Mouse (Mus musculus): ENCODE data around the gene Irf8. TPM values are rescaled to one million over a fixed set of nuclear protein-coding genes. Genes with fewer than 3 reads are reported as not detected.

The Irf8 gene
- not detected in 2 replicates for polyA plus RNA-seq (2012; ENCODE audit: insufficient read depth, insufficient read length, low replicate concordance, missing spikeins)

- Histone ChIP-seq H3K4me1 (ENCODE audit: control insufficient read depth, insufficient read depth, low read length) (peaks cover 10% of the 10 kb centered on the region), H3K27ac (ENCODE audit: insufficient read depth, low read depth, low read length) (no peak within 1 kb of the TSS), H3K4me3 (ENCODE audit: insufficient read depth, low read depth, low read length) (peak within 1 kb of the TSS; percentile 46)
- TF ChIP-seq CTCF (IDR thresholded peaks at IDR 0.05; ENCODE audit: insufficient read depth, low read depth, low read length) (peak; percentile 28; the same call in 1 of the 2 replicates), POLR2A (IDR thresholded peaks at IDR 0.05; ENCODE audit: insufficient read depth, low read depth, low read length) (peak; percentile 32; the same call in 1 of the 2 replicates)
- under 1% methylated on average over 62 of the region's 62 CpGs for WGBS
These were observed at the start of gene Irf8 for GRCm38 (mm10) chr8:120735770-120736481. Gene Irf8, plus strand, starts transcription at chr8:120736358.

- H3K4me1 ChIP-seq (ENCODE audit: control insufficient read depth, insufficient read depth, low read length): no peaks in the 10 kb centered on the region
- no peak for TF ChIP-seq CTCF (IDR thresholded peaks at IDR 0.05; ENCODE audit: insufficient read depth, low read depth, low read length)
- TF ChIP-seq POLR2A (IDR thresholded peaks at IDR 0.05; ENCODE audit: insufficient read depth, low read depth, low read length): no peak
- no peak overlapping the region for H3K4me3 ChIP-seq (ENCODE audit: insufficient read depth, low read depth, low read length)
- WGBS: 88% methylated on average over 5 of the region's 5 CpGs
- no peak overlapping the region for H3K27ac ChIP-seq (ENCODE audit: insufficient read depth, low read depth, low read length)
These were observed 49.6 kb upstream of the Irf8 start for GRCm38 (mm10) chr8:120686576-120686975.

GRCm38 (mm10) chr8:120687786-120688185, 48.4 kb upstream of the Irf8 start:
- 79% methylated on average over 8 of the region's 8 CpGs for WGBS

GRCm38 (mm10) chr8:120688511-120688910, 47.6 kb upstream of the Irf8 start:
- no peak overlapping the region for H3K4me3 ChIP-seq (ENCODE audit: insufficient read depth, low read depth, low read length)
- no peaks in the 10 kb centered on the region for H3K4me1 ChIP-seq (ENCODE audit: control insufficient read depth, insufficient read depth, low read length)
- H3K27ac ChIP-seq (ENCODE audit: insufficient read depth, low read depth, low read length): no peak overlapping the region
- TF ChIP-seq CTCF (IDR thresholded peaks at IDR 0.05; ENCODE audit: insufficient read depth, low read depth, low read length) (no peak), POLR2A (IDR thresholded peaks at IDR 0.05; ENCODE audit: insufficient read depth, low read depth, low read length) (no peak)
- 90% methylated on average over 7 of the region's 7 CpGs for WGBS

More at GRCm38 (mm10) chr8:120687786-120688185, 48.4 kb upstream of the Irf8 start:
- Histone ChIP-seq H3K27ac (ENCODE audit: insufficient read depth, low read depth, low read length) (no peak overlapping the region), H3K4me1 (ENCODE audit: control insufficient read depth, insufficient read depth, low read length) (no peaks in the 10 kb centered on the region), H3K4me3 (ENCODE audit: insufficient read depth, low read depth, low read length) (no peak overlapping the region)
- no peak for TF ChIP-seq CTCF (IDR thresholded peaks at IDR 0.05; ENCODE audit: insufficient read depth, low read depth, low read length)
- TF ChIP-seq POLR2A (IDR thresholded peaks at IDR 0.05; ENCODE audit: insufficient read depth, low read depth, low read length): no peak

- TF ChIP-seq POLR2A (IDR thresholded peaks at IDR 0.05; ENCODE audit: insufficient read depth, low read depth, low read length) (no peak), CTCF (IDR thresholded peaks at IDR 0.05; ENCODE audit: insufficient read depth, low read depth, low read length) (no peak)
- WGBS: 85% methylated on average over 4 of the region's 4 CpGs
- H3K4me3 ChIP-seq (ENCODE audit: insufficient read depth, low read depth, low read length): no peak overlapping the region
- H3K27ac ChIP-seq (ENCODE audit: insufficient read depth, low read depth, low read length): no peak overlapping the region
- peaks cover 7% of the 10 kb centered on the region; the same call in 1 of the 2 replicates for H3K4me1 ChIP-seq (ENCODE audit: control insufficient read depth, insufficient read depth, low read length)
These were observed 43.2 kb upstream of the Irf8 start for GRCm38 (mm10) chr8:120692934-120693333.

GRCm38 (mm10) chr8:120693861-120694493, 42.2 kb upstream of the Irf8 start:
- WGBS: 57% methylated on average over 22 of the region's 22 CpGs
- H3K4me1 ChIP-seq (ENCODE audit: control insufficient read depth, insufficient read depth, low read length): peaks cover 7% of the 10 kb centered on the region; the same call in 1 of the 2 replicates
- H3K27ac ChIP-seq (ENCODE audit: insufficient read depth, low read depth, low read length): no peak overlapping the region
- no peak overlapping the region for H3K4me3 ChIP-seq (ENCODE audit: insufficient read depth, low read depth, low read length)
- TF ChIP-seq POLR2A (IDR thresholded peaks at IDR 0.05; ENCODE audit: insufficient read depth, low read depth, low read length): no peak
- no peak for TF ChIP-seq CTCF (IDR thresholded peaks at IDR 0.05; ENCODE audit: insufficient read depth, low read depth, low read length)

- Histone ChIP-seq H3K4me3 (ENCODE audit: insufficient read depth, low read depth, low read length) (no peak overlapping the region), H3K4me1 (ENCODE audit: control insufficient read depth, insufficient read depth, low read length) (peaks cover 10% of the 10 kb centered on the region), H3K27ac (ENCODE audit: insufficient read depth, low read depth, low read length) (no peak overlapping the region)
- TF ChIP-seq CTCF (IDR thresholded peaks at IDR 0.05; ENCODE audit: insufficient read depth, low read depth, low read length) (no peak), POLR2A (IDR thresholded peaks at IDR 0.05; ENCODE audit: insufficient read depth, low read depth, low read length) (no peak)
- WGBS: 47% methylated on average over 13 of the region's 13 CpGs
These were observed 39.6 kb upstream of the Irf8 start for GRCm38 (mm10) chr8:120696401-120697153.

GRCm38 (mm10) chr8:120697154-120697978, 38.8 kb upstream of the Irf8 start:
- peaks cover 14% of the 10 kb centered on the region for H3K4me1 ChIP-seq (ENCODE audit: control insufficient read depth, insufficient read depth, low read length)
- no peak overlapping the region for H3K27ac ChIP-seq (ENCODE audit: insufficient read depth, low read depth, low read length)
- TF ChIP-seq POLR2A (IDR thresholded peaks at IDR 0.05; ENCODE audit: insufficient read depth, low read depth, low read length) (no peak), CTCF (IDR thresholded peaks at IDR 0.05; ENCODE audit: insufficient read depth, low read depth, low read length) (no peak)
- 71% methylated on average over 17 of the region's 17 CpGs for WGBS
- no peak overlapping the region for H3K4me3 ChIP-seq (ENCODE audit: insufficient read depth, low read depth, low read length)

All from olfactory bulb, adult 2 months (tissue).